Mouse (Mus musculus) lung, embryonic 14.5 days (tissue): ENCODE results near the gene Lap3. TPM values are rescaled to one million over a fixed set of nuclear protein-coding genes. Genes with fewer than 3 reads are reported as not detected.

Experiments used
- ATAC-seq: fragments of 200-750 bp; cut with Nextera tagmentation; 2 replicates; pipeline ENCODE4 v1.8.0; 2017; ENCODE audit warnings: mild to moderate bottlenecking, moderate TSS enrichment, moderate library complexity; ENCODE audit not compliant: insufficient read depth
- DNase-seq: peaks from one replicate; pipeline ENCODE4 v3.0.0-alpha.2; 2015
- H3K27ac ChIP-seq: fragments of 300-500 bp; sonication (generic); 2 replicates; pipeline ENCODE4 v1.5.1; 2014; ENCODE audit warnings: low read depth, mild to moderate bottlenecking, moderate library complexity
- H3K27me3 ChIP-seq: fragments of 300-500 bp; sonication (generic); 2 replicates; pipeline ENCODE4 v1.6.1; 2014; ENCODE audit warnings: low read length, control low read depth; ENCODE audit not compliant: insufficient read depth
- H3K36me3 ChIP-seq: fragments of 300-500 bp; sonication (generic); 2 replicates; pipeline ENCODE4 v1.6.1; 2014; ENCODE audit warnings: control low read depth; ENCODE audit not compliant: insufficient read depth
- H3K4me1 ChIP-seq: fragments of 300-500 bp; sonication (generic); 2 replicates; pipeline ENCODE4 v1.6.1; 2014; ENCODE audit warnings: antibody characterized with exemption, control low read depth; ENCODE audit not compliant: insufficient read depth
- H3K4me2 ChIP-seq: fragments of 300-500 bp; sonication (generic); 2 replicates; pipeline ENCODE4 v1.6.1; 2014; ENCODE audit warnings: mild to moderate bottlenecking
- H3K4me3 ChIP-seq: fragments of 300-500 bp; sonication (generic); 2 replicates; pipeline ENCODE4 v1.5.1; 2014; ENCODE audit warnings: low read depth, low read length
- H3K9ac ChIP-seq: fragments of 300-500 bp; sonication (generic); 2 replicates; pipeline ENCODE4 v1.6.1; 2014
- H3K9me3 ChIP-seq: fragments of 300-500 bp; sonication (generic); 2 replicates; pipeline ENCODE4 v1.6.1; 2016; ENCODE audit warnings: low read depth, low read length, control low read depth
- CTCF ChIP-seq: IDR thresholded peaks from 2 replicates; pipeline ENCODE4 v1.5.1; 2016; ENCODE audit warnings: antibody characterized with exemption, low read depth
- WGBS: fragments of 180-500 bp; shearing (Covaris S2); extraction: QIAGEN DNeasy Blood & Tissue Kit; methylation state at CpG from one replicate; pipeline ENCODE4 v1.1.7; 2014; 5-methylcytosine and 5-hydroxymethylcytosine counted together
- polyA plus RNA-seq: library from polyadenylated mRNA; unstranded; fragments of >200 nt; fragmentation: Nextera tagmentation; extraction: Ambion mirVana; gene quantifications from 2 replicates; pipeline ENCODE4 v1.2.1, GENCODE M21; 2014

The Lap3 gene
- polyA plus RNA-seq, 1 experiment from 2014 or later, result 119 TPM

DNA sequence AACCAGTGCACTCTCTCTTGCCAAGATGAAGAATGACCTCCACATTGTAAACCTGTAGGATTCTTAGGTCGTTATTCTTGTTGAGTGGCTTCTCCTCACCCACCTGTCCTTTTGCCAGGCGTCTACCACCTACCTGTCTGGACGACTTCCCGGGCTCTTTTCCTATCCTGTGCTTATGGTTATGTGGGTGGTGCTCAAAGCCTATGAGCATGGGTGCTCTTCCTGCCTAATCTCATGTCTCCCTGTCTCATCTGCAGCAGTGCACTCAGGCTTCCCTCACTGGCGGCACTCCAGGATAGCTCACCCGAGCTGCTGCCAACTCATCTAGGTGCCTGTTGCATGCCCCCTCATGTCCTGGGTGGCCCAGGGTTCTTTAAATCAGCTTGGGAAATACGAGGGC, 15.6 kb upstream of the Lap3 start:
- no peak overlapping the region for H3K9ac ChIP-seq
- TF ChIP-seq CTCF, result no peak
- H3K4me2 ChIP-seq, result no peak overlapping the region
- no peaks in the 10 kb centered on the region for H3K27me3 ChIP-seq
- no peaks in the 10 kb centered on the region for H3K9me3 ChIP-seq
- no peak overlapping the region for H3K4me3 ChIP-seq
- DNase-seq (no peak), ATAC-seq (no peak)
- WGBS, result 74% methylated on average over 7 of the region's 7 CpGs
- no peak overlapping the region for H3K27ac ChIP-seq
- no peaks in the 10 kb centered on the region for H3K36me3 ChIP-seq
- no peaks in the 10 kb centered on the region for H3K4me1 ChIP-seq

DNA sequence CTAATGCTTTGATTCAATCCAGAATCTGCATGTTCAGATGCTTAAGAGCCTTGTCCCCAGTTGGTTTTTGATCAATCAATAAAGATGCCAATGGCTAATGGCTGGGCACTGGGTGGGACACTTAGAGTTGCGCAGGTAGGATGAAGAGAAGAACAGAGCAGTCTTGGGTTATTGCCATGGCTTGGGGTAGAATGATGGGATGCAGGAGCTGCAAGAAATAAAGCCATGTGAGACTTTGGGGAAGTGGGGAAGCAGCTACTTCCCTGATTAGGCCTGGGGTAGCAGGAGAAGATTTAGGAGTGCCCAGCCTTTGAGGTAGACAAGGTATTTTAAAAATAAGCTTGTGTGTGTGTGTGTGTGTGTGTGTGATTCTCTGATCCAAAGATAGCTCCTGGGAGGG, 13.1 kb upstream of the Lap3 start:
- Histone ChIP-seq H3K27me3 (no peaks in the 10 kb centered on the region), H3K4me3 (no peak overlapping the region), H3K4me1 (no peaks in the 10 kb centered on the region), H3K9ac (no peak overlapping the region), H3K27ac (no peak overlapping the region), H3K36me3 (no peaks in the 10 kb centered on the region), H3K4me2 (no peak overlapping the region), H3K9me3 (no peaks in the 10 kb centered on the region)
- no peak for TF ChIP-seq CTCF
- DNase-seq (no peak), ATAC-seq (no peak)
- WGBS, result 83% methylated on average over 1 of the region's 1 CpGs

DNA sequence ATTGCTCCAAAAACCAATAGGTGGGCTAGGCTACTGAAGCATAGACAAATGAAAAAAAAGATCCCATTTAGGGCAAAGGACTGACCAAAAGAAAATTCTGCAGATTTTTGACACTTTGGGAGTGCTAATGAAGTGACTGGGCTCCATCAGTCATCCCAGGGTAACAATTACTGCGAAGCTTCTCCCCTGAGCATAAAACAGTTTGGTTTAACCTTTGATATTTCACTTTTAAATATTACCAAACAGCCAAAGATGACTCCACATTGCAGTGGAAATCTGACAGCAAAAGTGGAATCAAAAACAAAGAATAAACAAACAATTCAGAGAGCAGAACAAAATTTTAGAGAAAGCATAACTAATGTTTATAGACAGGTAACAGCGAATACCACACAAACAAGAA, 12.0 kb upstream of the Lap3 start:
- Histone ChIP-seq H3K4me2 (no peak overlapping the region), H3K4me3 (no peak overlapping the region), H3K27me3 (no peaks in the 10 kb centered on the region), H3K27ac (no peak overlapping the region), H3K9ac (no peak overlapping the region), H3K9me3 (no peaks in the 10 kb centered on the region), H3K4me1 (no peaks in the 10 kb centered on the region), H3K36me3 (no peaks in the 10 kb centered on the region)
- 78% methylated on average over 2 of the region's 2 CpGs for WGBS
- ATAC-seq (no peak), DNase-seq (no peak)
- TF ChIP-seq CTCF, result no peak

DNA sequence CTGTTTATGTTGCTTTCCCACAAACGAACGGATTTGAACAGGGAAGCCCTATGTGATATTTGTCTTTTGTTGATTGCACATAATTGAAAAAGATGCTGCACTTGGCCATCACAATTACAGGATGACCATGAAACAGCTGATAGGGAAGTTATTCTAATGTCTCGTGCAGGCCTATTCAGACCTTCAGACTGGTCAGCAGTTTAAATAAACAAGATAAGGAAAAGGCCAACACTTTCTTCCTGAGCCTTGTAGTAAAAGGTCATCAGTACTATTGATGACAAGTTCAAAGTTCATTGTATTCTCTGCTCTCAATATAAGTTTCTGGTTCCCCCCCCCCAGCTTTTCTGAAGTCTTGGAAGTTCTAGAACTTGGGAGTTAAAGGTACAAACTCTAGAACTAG, 10.6 kb upstream of the Lap3 start:
- no peaks in the 10 kb centered on the region for H3K27me3 ChIP-seq
- H3K4me3 ChIP-seq, result no peak overlapping the region
- DNase-seq (no peak), ATAC-seq (no peak)
- TF ChIP-seq CTCF, result no peak
- no peak overlapping the region for H3K27ac ChIP-seq
- no peaks in the 10 kb centered on the region for H3K36me3 ChIP-seq
- 48% methylated on average over 3 of the region's 3 CpGs for WGBS
- H3K9me3 ChIP-seq, result no peaks in the 10 kb centered on the region
- H3K4me1 ChIP-seq, result no peaks in the 10 kb centered on the region
- H3K4me2 ChIP-seq, result no peak overlapping the region
- H3K9ac ChIP-seq, result no peak overlapping the region

DNA sequence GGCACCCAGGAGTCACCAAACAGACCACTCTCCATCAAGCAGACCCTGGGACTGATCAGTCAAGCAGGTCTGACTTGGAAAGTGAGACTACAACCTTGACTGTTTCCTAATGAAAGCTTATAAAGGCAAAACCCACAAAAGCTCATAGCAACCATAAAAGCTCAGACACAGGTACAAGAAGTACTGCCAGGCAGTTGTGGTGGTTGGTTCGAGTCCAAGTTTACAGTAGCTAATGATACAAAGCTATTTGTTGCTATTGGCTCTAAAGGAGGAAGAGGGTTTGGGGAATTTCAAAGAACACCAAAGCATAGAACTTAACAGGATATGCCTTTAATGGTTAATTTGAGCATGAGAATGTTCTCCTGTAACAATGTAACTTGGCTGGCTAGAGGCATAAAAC, 9.5 kb upstream of the Lap3 start:
- Histone ChIP-seq H3K4me1 (no peaks in the 10 kb centered on the region), H3K4me3 (no peak overlapping the region), H3K4me2 (no peak overlapping the region), H3K27me3 (no peaks in the 10 kb centered on the region), H3K9me3 (no peaks in the 10 kb centered on the region), H3K36me3 (no peaks in the 10 kb centered on the region), H3K27ac (no peak overlapping the region), H3K9ac (no peak overlapping the region)
- ATAC-seq, result no peak
- 71% methylated on average over 1 of the region's 1 CpGs for WGBS
- DNase-seq, result no peak
- TF ChIP-seq CTCF, result no peak

DNA sequence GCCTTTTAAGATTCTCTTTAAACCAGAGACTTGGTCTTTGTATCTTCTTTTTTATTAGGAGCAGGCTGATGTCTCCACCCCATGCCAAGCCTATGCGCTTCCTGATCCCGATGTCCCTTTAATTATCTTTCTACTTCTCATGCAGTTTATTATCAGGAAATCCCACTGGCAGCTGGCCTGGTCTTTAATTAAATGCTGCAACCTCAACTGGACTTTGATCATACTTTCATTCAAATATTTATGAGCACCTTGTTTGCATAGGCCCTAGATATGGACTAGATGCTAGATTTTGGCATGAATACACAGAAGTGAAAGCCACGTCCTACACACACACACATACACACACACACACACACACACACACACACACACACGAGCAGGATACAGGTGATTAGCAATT, 1.4 kb upstream of the Lap3 start:
- ATAC-seq, result no peak
- WGBS, result 64% methylated on average over 4 of the region's 4 CpGs
- Histone ChIP-seq H3K36me3 (peaks cover 15% of the 10 kb centered on the region), H3K4me3 (no peak overlapping the region), H3K4me1 (no peaks in the 10 kb centered on the region), H3K4me2 (no peak overlapping the region), H3K27me3 (no peaks in the 10 kb centered on the region), H3K9me3 (no peaks in the 10 kb centered on the region), H3K9ac (no peak overlapping the region), H3K27ac (no peak overlapping the region)
- DNase-seq, result no peak
- TF ChIP-seq CTCF, result no peak

DNA sequence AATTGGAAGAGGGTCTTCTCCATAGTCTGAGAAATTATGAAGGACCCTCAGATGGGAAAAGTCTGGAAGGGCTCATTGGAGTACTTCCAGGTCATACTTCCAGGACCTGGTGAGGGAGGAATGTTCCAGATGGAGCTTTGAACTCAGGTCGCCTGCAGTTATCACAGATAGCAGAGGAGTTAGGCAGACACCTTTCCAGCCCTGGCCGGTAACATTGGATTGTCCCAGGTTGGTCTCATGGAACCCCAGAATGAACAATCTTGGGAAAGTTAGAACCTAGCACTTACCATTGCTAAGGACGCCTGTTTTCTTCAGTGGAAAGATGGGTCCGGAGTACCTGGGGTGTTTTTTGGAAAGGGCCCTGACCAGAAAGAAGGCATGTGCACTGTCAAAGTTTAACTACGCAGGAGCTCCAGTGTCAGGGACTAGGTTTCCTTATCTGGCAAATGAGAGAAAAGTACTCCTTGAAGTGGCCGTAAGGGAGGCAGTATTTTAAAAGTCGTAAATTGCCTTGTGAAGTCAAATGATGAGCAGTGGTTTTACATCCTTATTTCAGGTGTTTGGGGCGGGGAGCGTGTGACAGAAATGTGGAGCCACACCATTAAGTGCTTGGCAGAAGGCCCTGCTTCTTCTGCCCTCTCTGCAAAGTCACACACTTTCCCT, 1.1 kb downstream of the Lap3 start:
- Histone ChIP-seq H3K9me3 (no peaks in the 10 kb centered on the region), H3K27me3 (no peaks in the 10 kb centered on the region), H3K36me3 (peaks cover 39% of the 10 kb centered on the region), H3K27ac (peak overlapping the region; percentile 82; the same call in 1 of the 2 replicates), H3K4me2 (peak overlapping the region; percentile 87), H3K4me1 (no peaks in the 10 kb centered on the region), H3K9ac (peak overlapping the region; percentile 70), H3K4me3 (peak overlapping the region; percentile 77)
- TF ChIP-seq CTCF, result no peak
- no peak for DNase-seq
- 43% methylated on average over 9 of the region's 9 CpGs for WGBS
- ATAC-seq, result no peak; the same call in 1 of the 2 replicates
